Mouse (Mus musculus): ENCODE measurements around the gene Akr1c21. TPM values are rescaled to one million over a fixed set of nuclear protein-coding genes. Genes with fewer than 3 reads are reported as not detected.
"Not testable (repeated sequence)": the region's sequence is repeated elsewhere in the genome, so short reads cannot be mapped to it uniquely, and the experiment has no call there.

The Akr1c21 gene
- total RNA-seq (2022) = not detected

- DNase-seq (ENCODE audit: low spot score) = no peak
Observed at GRCm38 (mm10) chr13:4573871-4574270, at the start of gene Akr1c21. Gene Akr1c21, plus strand, starts transcription at chr13:4574075.

GRCm38 (mm10) chr13:4559143-4559542, 14.7 kb upstream of the Akr1c21 start:
- no peak for DNase-seq (ENCODE audit: low spot score)

GRCm38 (mm10) chr13:4560500-4560899, 13.4 kb upstream of the Akr1c21 start:
- DNase-seq (ENCODE audit: low spot score) = no peak

GRCm38 (mm10) chr13:4565996-4566395, 7.9 kb upstream of the Akr1c21 start:
- DNase-seq (ENCODE audit: low spot score) = no peak

GRCm38 (mm10) chr13:4576921-4577320, 3.0 kb downstream of the Akr1c21 start:
- no peak for DNase-seq (ENCODE audit: low spot score)

- not testable (repeated sequence) for DNase-seq (ENCODE audit: low spot score)
Observed at GRCm38 (mm10) chr13:4603431-4603830, 29.6 kb downstream of the Akr1c21 start.

- no peak for DNase-seq (ENCODE audit: low spot score)
Observed at GRCm38 (mm10) chr13:4606821-4607220, 32.9 kb downstream of the Akr1c21 start.

GRCm38 (mm10) chr13:4608530-4608929, 34.7 kb downstream of the Akr1c21 start:
- no peak for DNase-seq (ENCODE audit: low spot score)

- peak; percentile 97 for DNase-seq (ENCODE audit: low spot score)
Observed at GRCm38 (mm10) chr13:4608961-4609409, 35.1 kb downstream of the Akr1c21 start, which contains the start of gene Akr1e1. Gene Akr1e1, minus strand, starts transcription at chr13:4609174.

- DNase-seq (ENCODE audit: low spot score) = no peak
Observed at GRCm38 (mm10) chr13:4610902-4611301, 37.0 kb downstream of the Akr1c21 start.

Other genes starting within 250 kb of the Akr1c21 start
- not detected for gene Akr1c6, start 139.8 kb upstream of the Akr1c21 start, total RNA-seq (2022)
- gene Akr1c20, start 50.7 kb upstream of the Akr1c21 start, total RNA-seq (2022) = not detected
- gene Akr1e1, start 35.1 kb downstream of the Akr1c21 start, total RNA-seq (2022) = 10 to 100 TPM; 19.4 to 21.2 (median 21.0) TPM

Measured in heart, adult 8-10 months (tissue).